Comparison of ENCODE assay signal across 23 mouse cellular contexts in genomic region chr10:89111466-89111865, GRCm38 (mm10).
DNase-seq lines count a peak whose midpoint lies in the region; ATAC-seq and TF ChIP-seq lines count a peak whose summit lies in the region.
"Had no signal": no experiment of that assay in that cellular context is flagged by ENCODE, and none has a peak within 500 bp of the region (broad histone marks: within the 10 kb centered on the region; RNA-seq: fewer than 3 reads in every experiment).

No protein-coding gene starts in this region.

- 0 out of 2 replicates have a peak overlapping the region, but pooled peaks have one; percentile 19 for H3K27ac ChIP-seq in heart, embryonic 15.5 days
- peak overlapping the region; percentile 67 for H3K27ac ChIP-seq in layer of hippocampus, adult 2 months
- peak overlapping the region; percentile 42 for H3K27ac ChIP-seq in cortical plate, adult 2 months (ENCODE audit: insufficient read depth, low read length)
- H3K27ac ChIP-seq: hindbrain, embryonic 13.5 days; liver, embryonic 12.5 days; macrophage; midbrain, embryonic 13.5 days had no signal

- TF ChIP-seq CTCF in layer of hippocampus, adult 2 months (conservative IDR thresholded peaks at IDR 0.05) = no peak
- TF ChIP-seq CTCF in Patski (IDR thresholded peaks at IDR 0.05) = no peak
- no peak for TF ChIP-seq CTCF in cortical plate, adult 2 months (IDR thresholded peaks at IDR 0.05; ENCODE audit: extremely low read depth, insufficient read depth, low read length)

- in situ Hi-C loops in Patski (cut with MboI; ENCODE audit: low pct_unique_long_range_greater_than_20kb) = no loop called here

- POLR2A ChIA-PET in Patski (lab: Charles Lee) = no interaction called here

- ATAC-seq in heart, embryonic 15.5 days (replicated peaks; ENCODE audit: insufficient number of reproducible peaks, insufficient read depth, low FRiP score, low read depth) = no peak
- peak; percentile 89 for ATAC-seq in Patski
- no peak for ATAC-seq in erythroid progenitor cell, adult 5-6 weeks (replicated peaks; ENCODE audit: low FRiP score, poor library complexity, severe bottlenecking)
- ATAC-seq: CD4-positive, CD25-positive, alpha-beta regulatory T cell, adult 4 months; liver, embryonic 12.5 days; liver, postnatal 0 days; midbrain, embryonic 13.5 days had no signal

- H3K4me1 ChIP-seq in heart, embryonic 15.5 days (replicated peaks) = no peaks in the 10 kb centered on the region
- peaks cover 4% of the 10 kb centered on the region for H3K4me1 ChIP-seq in cortical plate, adult 2 months (ENCODE audit: control insufficient read depth, insufficient read depth, low read length)
- H3K4me1 ChIP-seq: liver, embryonic 12.5 days; midbrain, embryonic 13.5 days had no signal

- TF ChIP-seq POLR2A in cortical plate, adult 2 months (IDR thresholded peaks at IDR 0.05; ENCODE audit: extremely low read depth, insufficient read depth, low read length) = no peak

- CTCF ChIA-PET in Patski (lab: Charles Lee) = interaction anchor here (0.9 to 1.1 kb wide), 2 partner anchors 10 to 19 kb away, joined by 3 read pairs; no protein-coding TSS in a partner anchor

- H3K9me3 ChIP-seq in heart, embryonic 15.5 days (replicated peaks) = no peaks in the 10 kb centered on the region
- H3K9me3 ChIP-seq: hindbrain, embryonic 13.5 days; liver, embryonic 12.5 days; midbrain, embryonic 13.5 days had no signal

- no peak overlapping the region for H3K9ac ChIP-seq in heart, embryonic 15.5 days
- H3K9ac ChIP-seq: hindbrain, embryonic 13.5 days; liver, embryonic 12.5 days; liver, postnatal 0 days; midbrain, embryonic 13.5 days had no signal

- 59% methylated on average over 2 of the region's 2 CpGs for WGBS in heart, embryonic 15.5 days

- DNase-seq in heart, adult 18-20 months = no peak
- no peak for DNase-seq in layer of hippocampus, adult 2 months (ENCODE audit: low spot score in 2 of 2)
- no peak for DNase-seq in layer of hippocampus, postnatal 25 days (ENCODE audit: extremely low spot score in 1 of 2, low spot score in 1 of 2)
- DNase-seq in Patski (ENCODE audit: low read depth, low spot score) = peak; percentile 43
- DNase-seq in thymus, postnatal 36 days = no peak
- DNase-seq: adrenal gland, postnatal 36 days; cerebellum, adult 2 months; cerebellum, postnatal 14 days; gastrocnemius, postnatal 25 days; heart, postnatal 36 days; kidney, adult 18-20 months; kidney, postnatal 4 days; left cerebral cortex, postnatal 4 days; liver, postnatal 0 days; right cerebral cortex, adult 18-20 months had no signal

- no peak overlapping the region for H3K4me2 ChIP-seq in heart, embryonic 15.5 days
- H3K4me2 ChIP-seq: hindbrain, embryonic 13.5 days; liver, embryonic 12.5 days; midbrain, embryonic 13.5 days had no signal

- no peak overlapping the region for H3K4me3 ChIP-seq in heart, embryonic 15.5 days
- H3K4me3 ChIP-seq in layer of hippocampus, adult 2 months = no peak overlapping the region
- H3K4me3 ChIP-seq in cortical plate, adult 2 months (ENCODE audit: insufficient read depth, low read length) = no peak overlapping the region
- H3K4me3 ChIP-seq: hindbrain, embryonic 13.5 days; liver, embryonic 12.5 days; midbrain, embryonic 13.5 days had no signal

- H3K36me3 ChIP-seq in heart, embryonic 15.5 days = no peaks in the 10 kb centered on the region
- H3K36me3 ChIP-seq: hindbrain, embryonic 13.5 days; liver, embryonic 12.5 days; midbrain, embryonic 13.5 days had no signal

- H3K27me3 ChIP-seq in heart, embryonic 15.5 days = no peaks in the 10 kb centered on the region
- H3K27me3 ChIP-seq in Patski = no peaks in the 10 kb centered on the region
- H3K27me3 ChIP-seq: hindbrain, embryonic 13.5 days; liver, embryonic 12.5 days; midbrain, embryonic 13.5 days had no signal
